ENCODE assay signal across 8 mouse cellular contexts in genomic region chr3:18623831-18624304, GRCm38 (mm10).
DNase-seq lines count a peak whose midpoint lies in the region; ATAC-seq lines count a peak whose summit lies in the region.

No protein-coding gene starts in this region.

- peak; percentile 58 for ATAC-seq in intestine, embryonic 14.5 days (replicated peaks; ENCODE audit: low FRiP score, low TSS enrichment, low read depth)
- ATAC-seq in megakaryocyte, adult 5-6 weeks (ENCODE audit: poor library complexity, severe bottlenecking) = peak; percentile 87

- H3K9ac ChIP-seq in intestine, embryonic 14.5 days (ENCODE audit: low read length) = peak overlapping the region; percentile 39; the same call in 1 of the 2 replicates

- no peak overlapping the region; the same call in 1 of the 2 replicates for H3K4me3 ChIP-seq in intestine, embryonic 14.5 days (ENCODE audit: low read depth, low read length)

- intact Hi-C loops in left cerebral cortex, postnatal 10 days (cut with DNase I) = loop anchor here (10.0 kb wide), 1 partner anchor 469 kb away; no protein-coding TSS in a partner anchor

- peaks cover 23% of the 10 kb centered on the region for H3K4me1 ChIP-seq in intestine, embryonic 14.5 days (replicated peaks; ENCODE audit: control insufficient read depth, insufficient read depth, low read length)

- H3K9me3 ChIP-seq in intestine, embryonic 14.5 days (ENCODE audit: control insufficient read depth, low read length) = no peaks in the 10 kb centered on the region

- no peaks in the 10 kb centered on the region for H3K36me3 ChIP-seq in intestine, embryonic 14.5 days (ENCODE audit: control insufficient read depth, insufficient read depth, low read length)

- peak; percentile 79 for DNase-seq in adipocyte (ENCODE audit: low spot score)
- peak; percentile 71 to 83 for DNase-seq in cerebellum, postnatal 10 days
- DNase-seq in frontal cortex, postnatal 14 days (ENCODE audit: low spot score in 2 of 2) = peak; percentile 40 to 52
- DNase-seq in intestine, embryonic 14.5 days (ENCODE audit: low spot score) = peak; percentile 70
- DNase-seq in left cerebral cortex, postnatal 10 days (ENCODE audit: extremely low spot score in 1 of 2, low spot score in 2 of 2) = peak; percentile 65 to 71
- peak; percentile 76 to 84 for DNase-seq in right cerebral cortex, postnatal 10 days (ENCODE audit: low spot score in 2 of 2)
- DNase-seq in spleen, postnatal 14 days (ENCODE audit: low spot score in 2 of 2) = no peak

- peak overlapping the region; percentile 63 for H3K4me2 ChIP-seq in intestine, embryonic 14.5 days (ENCODE audit: low read length)

- no peaks in the 10 kb centered on the region for H3K27me3 ChIP-seq in intestine, embryonic 14.5 days (replicated peaks; ENCODE audit: control insufficient read depth, insufficient read depth, low read length)

- 3% methylated on average over 4 of the region's 4 CpGs for WGBS in intestine, embryonic 14.5 days

- peak overlapping the region; percentile 85 for H3K27ac ChIP-seq in intestine, embryonic 14.5 days (ENCODE audit: low read depth)

Comparison
In these comparisons a context has a peak if more than half of its experiments do, and no peak if none do; other contexts are left out.
1. DNase-seq: peak in adipocyte (single experiment), cerebellum, postnatal 10 days (2 of 2), frontal cortex, postnatal 14 days (2 of 2), intestine, embryonic 14.5 days (single experiment), left cerebral cortex, postnatal 10 days (2 of 2) and right cerebral cortex, postnatal 10 days (2 of 2); none in spleen, postnatal 14 days (0 of 2).